Mouse (Mus musculus) olfactory bulb, adult 2 months (tissue): ENCODE measurements around the gene Paxx.

Source experiments
- CTCF ChIP-seq: fragments of 200-500 bp; IDR thresholded peaks from 2 replicates; pipeline ENCODE4 v1.5.1; 2012; ENCODE audit warnings: low read depth, mild to moderate bottlenecking, low read length, moderate library complexity; ENCODE audit not compliant: insufficient read depth
- POLR2A ChIP-seq: fragments of 200-500 bp; IDR thresholded peaks from 2 replicates; pipeline ENCODE4 v1.6.1; 2012; ENCODE audit warnings: mild to moderate bottlenecking, low read depth, low read length, moderate library complexity; ENCODE audit not compliant: insufficient read depth

GRCm38 (mm10) chr2:25458911-25459310, 2.0 kb downstream of the Paxx start:
- TF ChIP-seq CTCF (no peak), POLR2A (no peak)
